ENCODE assay signal across 8 mouse cellular contexts in genomic region chr1:52630248-52630936, GRCm38 (mm10). TPM values are rescaled to one million over a fixed set of nuclear protein-coding genes. Genes with fewer than 3 reads are reported as not detected.
A peak's percentile ranks its signal among the peaks of the same experiment; 100 is the strongest.
DNase-seq lines count a peak whose midpoint lies in the region; ATAC-seq lines count a peak whose summit lies in the region.

Gene Nemp2, plus strand, starts transcription at chr1:52630703.

- ATAC-seq in hindbrain, embryonic 13.5 days (ENCODE audit: low FRiP score), result peak; percentile 96

- no peaks in the 10 kb centered on the region for H3K9me3 ChIP-seq in hindbrain, embryonic 13.5 days

- H3K36me3 ChIP-seq in hindbrain, embryonic 13.5 days, result no peaks in the 10 kb centered on the region

- peaks cover 13% of the 10 kb centered on the region for H3K4me1 ChIP-seq in hindbrain, embryonic 13.5 days (replicated peaks)

- peak within 1 kb of the TSS; percentile 92 for H3K27ac ChIP-seq in hindbrain, embryonic 13.5 days

- WGBS in hindbrain, embryonic 13.5 days, result under 1% methylated on average over 42 of the region's 44 CpGs

- H3K4me2 ChIP-seq in hindbrain, embryonic 13.5 days, result peak within 1 kb of the TSS; percentile 54

- peak within 1 kb of the TSS; percentile 89 for H3K4me3 ChIP-seq in hindbrain, embryonic 13.5 days

- peak; percentile 89 for DNase-seq in R1 (ENCODE audit: low read depth, low spot score)
- DNase-seq in cerebellum, postnatal 14 days, result peak; percentile 97 to 98
- peak; percentile 80 to 88 for DNase-seq in frontal cortex, postnatal 14 days (ENCODE audit: low spot score in 2 of 2)
- peak; percentile 91 to 97 for DNase-seq in layer of hippocampus, postnatal 25 days (ENCODE audit: extremely low spot score in 1 of 2, low spot score in 1 of 2)
- DNase-seq in lung, postnatal 14 days, result peak; percentile 94
- peak; percentile 93 for DNase-seq in ovary, postnatal 36 days (ENCODE audit: low spot score)
- peak; percentile 94 for DNase-seq in thymus, postnatal 14 days

- no peaks in the 10 kb centered on the region for H3K27me3 ChIP-seq in hindbrain, embryonic 13.5 days

- peak within 1 kb of the TSS; percentile 92 for H3K9ac ChIP-seq in hindbrain, embryonic 13.5 days

RNA-seq across cellular contexts. Expression of gene Nemp2, which starts in this region (rescaled TPM):
- polyA plus RNA-seq in hindbrain, embryonic 13.5 days (2015; fragmentation: Nextera tagmentation; extraction: Ambion mirVana), result 6.3 and 7.1 TPM in 2 replicates
- total RNA-seq in layer of hippocampus, postnatal 25 days (2021), result 1 to 10 TPM; 2.6 to 4.6 TPM

Comparison
In these comparisons a context has a peak if more than half of its experiments do, and no peak if none do; other contexts are left out.
1. Peak in every context shown above with its lines: DNase-seq, ATAC-seq, H3K4me3 ChIP-seq and H3K27ac ChIP-seq.